ENCODE assay signal across 20 mouse cellular contexts in genomic region chr17:78964387-78964786, GRCm38 (mm10). TPM values are rescaled to one million over a fixed set of nuclear protein-coding genes. Genes with fewer than 3 reads are reported as not detected.
DNase-seq lines count a peak whose midpoint lies in the region; ATAC-seq and TF ChIP-seq lines count a peak whose summit lies in the region.
"Had no signal": no experiment of that assay in that cellular context is flagged by ENCODE, and none has a peak within 500 bp of the region (broad histone marks: within the 10 kb centered on the region; RNA-seq: fewer than 3 reads in every experiment).

No protein-coding gene starts in this region.

- DNase-seq in hindbrain, embryonic 11.5 days (ENCODE audit: low spot score) = no peak
- peak; percentile 54 for DNase-seq in forebrain, postnatal 0 days
- DNase-seq in layer of hippocampus, adult 2 months (ENCODE audit: low spot score in 2 of 2) = peak; percentile 22 to 24
- peak; percentile 17 to 40 for DNase-seq in right cerebral cortex, adult 2 months (ENCODE audit: low spot score in 2 of 2)
- DNase-seq in retina, embryonic 14.5 days (ENCODE audit: low spot score) = no peak
- DNase-seq: adrenal gland, postnatal 14 days; gastrocnemius, adult 2 months; kidney, adult 11 months; kidney, postnatal 4 days; lung, postnatal 4 days had no signal

- no peak overlapping the region for H3K9ac ChIP-seq in hindbrain, embryonic 16.5 days (ENCODE audit: low read depth, low read length)
- H3K9ac ChIP-seq in hindbrain, embryonic 11.5 days (ENCODE audit: low read depth, low read length) = no peak overlapping the region
- H3K9ac ChIP-seq in forebrain, postnatal 0 days = no peak overlapping the region
- H3K9ac ChIP-seq: heart, embryonic 13.5 days; limb, embryonic 12.5 days; midbrain, embryonic 15.5 days; neural tube, embryonic 12.5 days had no signal

- no peak overlapping the region for H3K27ac ChIP-seq in hindbrain, embryonic 16.5 days (ENCODE audit: low read depth, low read length)
- H3K27ac ChIP-seq in hindbrain, embryonic 11.5 days (ENCODE audit: low read depth, low read length) = no peak overlapping the region
- no peak overlapping the region for H3K27ac ChIP-seq in forebrain, postnatal 0 days (ENCODE audit: low read depth, low read length)
- H3K27ac ChIP-seq in layer of hippocampus, adult 2 months = no peak overlapping the region
- H3K27ac ChIP-seq: gastrocnemius, adult 2 months; heart, embryonic 13.5 days; limb, embryonic 12.5 days; midbrain, embryonic 15.5 days; neural tube, embryonic 12.5 days had no signal

- no peaks in the 10 kb centered on the region for H3K27me3 ChIP-seq in hindbrain, embryonic 16.5 days (replicated peaks; ENCODE audit: control insufficient read depth, insufficient read depth, low read length)
- H3K27me3 ChIP-seq in hindbrain, embryonic 11.5 days (ENCODE audit: control insufficient read depth, insufficient read depth, low read length) = no peaks in the 10 kb centered on the region
- no peaks in the 10 kb centered on the region for H3K27me3 ChIP-seq in forebrain, postnatal 0 days (ENCODE audit: insufficient read depth, low read length)
- H3K27me3 ChIP-seq: heart, embryonic 13.5 days; limb, embryonic 12.5 days; midbrain, embryonic 15.5 days; neural tube, embryonic 12.5 days had no signal

- peaks cover 5% of the 10 kb centered on the region; the same call in 1 of the 2 replicates for H3K36me3 ChIP-seq in hindbrain, embryonic 16.5 days (ENCODE audit: control insufficient read depth, insufficient read depth, low read length)
- no peaks in the 10 kb centered on the region for H3K36me3 ChIP-seq in hindbrain, embryonic 11.5 days (ENCODE audit: control insufficient read depth, insufficient read depth, low read length)
- peaks cover 26% of the 10 kb centered on the region for H3K36me3 ChIP-seq in forebrain, postnatal 0 days (ENCODE audit: insufficient read depth)

- H3K4me1 ChIP-seq in hindbrain, embryonic 16.5 days (ENCODE audit: control insufficient read depth, insufficient read depth, low read depth, low read length) = no peaks in the 10 kb centered on the region
- no peaks in the 10 kb centered on the region for H3K4me1 ChIP-seq in hindbrain, embryonic 11.5 days (replicated peaks; ENCODE audit: control insufficient read depth, insufficient read depth, low read length)
- no peaks in the 10 kb centered on the region for H3K4me1 ChIP-seq in forebrain, postnatal 0 days (ENCODE audit: insufficient read depth)
- H3K4me1 ChIP-seq: heart, embryonic 13.5 days; limb, embryonic 12.5 days; midbrain, embryonic 15.5 days; neural tube, embryonic 12.5 days had no signal

- no peak overlapping the region for H3K4me2 ChIP-seq in hindbrain, embryonic 16.5 days (ENCODE audit: low read length)
- no peak overlapping the region for H3K4me2 ChIP-seq in hindbrain, embryonic 11.5 days (replicated peaks; ENCODE audit: low read depth, low read length)
- H3K4me2 ChIP-seq in forebrain, postnatal 0 days (ENCODE audit: low read depth) = no peak overlapping the region
- H3K4me2 ChIP-seq: heart, embryonic 13.5 days; limb, embryonic 12.5 days; midbrain, embryonic 15.5 days; neural tube, embryonic 12.5 days had no signal

- TF ChIP-seq CTCF in forebrain, postnatal 0 days (IDR thresholded peaks at IDR 0.05; ENCODE audit: low read depth) = no peak
- no peak for TF ChIP-seq CTCF in layer of hippocampus, adult 2 months (conservative IDR thresholded peaks at IDR 0.05)

- peak; percentile 60; the same call in 1 of the 2 replicates for ATAC-seq in hindbrain, embryonic 16.5 days
- ATAC-seq in hindbrain, embryonic 11.5 days (ENCODE audit: low FRiP score) = no peak
- peak; percentile 66 for ATAC-seq in forebrain, postnatal 0 days
- ATAC-seq in monocyte, adult 5-6 weeks (replicated peaks; ENCODE audit: insufficient number of reproducible peaks, low FRiP score, low TSS enrichment, poor library complexity, severe bottlenecking) = no peak
- ATAC-seq: midbrain, embryonic 15.5 days had no signal

- H3K9me3 ChIP-seq in hindbrain, embryonic 16.5 days (ENCODE audit: control insufficient read depth, low read length) = no peaks in the 10 kb centered on the region
- H3K9me3 ChIP-seq in hindbrain, embryonic 11.5 days (ENCODE audit: control insufficient read depth, low read length) = no peaks in the 10 kb centered on the region
- no peaks in the 10 kb centered on the region for H3K9me3 ChIP-seq in forebrain, postnatal 0 days (ENCODE audit: low read length)
- H3K9me3 ChIP-seq: heart, embryonic 13.5 days; limb, embryonic 12.5 days; midbrain, embryonic 15.5 days; neural tube, embryonic 12.5 days had no signal

- H3K4me3 ChIP-seq in hindbrain, embryonic 16.5 days (ENCODE audit: low read length) = no peak overlapping the region
- H3K4me3 ChIP-seq in hindbrain, embryonic 11.5 days (ENCODE audit: low read depth, low read length) = no peak overlapping the region
- no peak overlapping the region for H3K4me3 ChIP-seq in forebrain, postnatal 0 days (ENCODE audit: low read depth, low read length)
- H3K4me3 ChIP-seq in layer of hippocampus, adult 2 months = no peak overlapping the region
- H3K4me3 ChIP-seq: gastrocnemius, adult 2 months; heart, embryonic 13.5 days; limb, embryonic 12.5 days; midbrain, embryonic 15.5 days; neural tube, embryonic 12.5 days had no signal

- WGBS in hindbrain, embryonic 16.5 days = 72% methylated on average over 1 of the region's 1 CpGs
- WGBS in hindbrain, embryonic 11.5 days = 95% methylated on average over 1 of the region's 1 CpGs
- WGBS in forebrain, postnatal 0 days = 62% methylated on average over 1 of the region's 1 CpGs

RNA-seq across cellular contexts. Expression of gene Ndufaf7, which starts 27.5 kb away (rescaled TPM):
- 63.9 and 65.9 TPM in 2 replicates for polyA plus RNA-seq in hindbrain, embryonic 16.5 days (2015; fragmentation: Nextera tagmentation; extraction: Ambion mirVana)
- polyA plus RNA-seq in hindbrain, embryonic 11.5 days (2014; fragmentation: Nextera tagmentation; extraction: Ambion mirVana) = 52.7 and 54.3 TPM in 2 replicates
- 32.5 and 32.7 TPM in 2 replicates for total RNA-seq in forebrain, postnatal 0 days (2014; rRNA removed)
- polyA plus RNA-seq in forebrain, postnatal 0 days (2015; fragmentation: Nextera tagmentation; extraction: Ambion mirVana) = 49.9 and 66.4 TPM in 2 replicates
- total RNA-seq in layer of hippocampus, adult 2 months (2021) = 10 to 100 TPM; 53.9 to 55.4 TPM
- total RNA-seq in monocyte, adult 5-6 weeks (2017) = 40.7 to 61.7 TPM (median 53.5 TPM) in 3 replicates

RNA-seq across cellular contexts. Expression of gene Cebpz, which starts 27.5 kb away (rescaled TPM):
- polyA plus RNA-seq in hindbrain, embryonic 16.5 days (2015; fragmentation: Nextera tagmentation; extraction: Ambion mirVana) = 29.7 and 32.0 TPM in 2 replicates
- polyA plus RNA-seq in hindbrain, embryonic 11.5 days (2014; fragmentation: Nextera tagmentation; extraction: Ambion mirVana) = 55.6 and 61.5 TPM in 2 replicates
- total RNA-seq in forebrain, postnatal 0 days (2014; rRNA removed) = 31.9 and 32.2 TPM in 2 replicates
- 49.8 and 50.0 TPM in 2 replicates for polyA plus RNA-seq in forebrain, postnatal 0 days (2015; fragmentation: Nextera tagmentation; extraction: Ambion mirVana)
- total RNA-seq in layer of hippocampus, adult 2 months (2021) = 10 to 100 TPM; 36.2 to 36.9 TPM
- total RNA-seq in monocyte, adult 5-6 weeks (2017) = 139 to 178 TPM (median 141 TPM) in 3 replicates

RNA-seq across cellular contexts. Expression of gene Cebpzos, which starts 48.1 kb away (rescaled TPM):
- 105 and 127 TPM in 2 replicates for polyA plus RNA-seq in hindbrain, embryonic 16.5 days (2015; fragmentation: Nextera tagmentation; extraction: Ambion mirVana)
- 110 and 118 TPM in 2 replicates for polyA plus RNA-seq in hindbrain, embryonic 11.5 days (2014; fragmentation: Nextera tagmentation; extraction: Ambion mirVana)
- total RNA-seq in forebrain, postnatal 0 days (2014; rRNA removed) = 40.1 and 44.6 TPM in 2 replicates
- polyA plus RNA-seq in forebrain, postnatal 0 days (2015; fragmentation: Nextera tagmentation; extraction: Ambion mirVana) = 127 and 147 TPM in 2 replicates
- total RNA-seq in layer of hippocampus, adult 2 months (2021) = 10 to 100 TPM; 27.2 to 33.5 TPM
- 44.9 to 54.5 TPM (median 46.9 TPM) in 3 replicates for total RNA-seq in monocyte, adult 5-6 weeks (2017)

RNA-seq across cellular contexts. Expression of gene Prkd3, which starts 56.2 kb away (rescaled TPM):
- 11.0 and 15.0 TPM in 2 replicates for polyA plus RNA-seq in hindbrain, embryonic 16.5 days (2015; fragmentation: Nextera tagmentation; extraction: Ambion mirVana)
- 40.9 and 44.0 TPM in 2 replicates for polyA plus RNA-seq in hindbrain, embryonic 11.5 days (2014; fragmentation: Nextera tagmentation; extraction: Ambion mirVana)
- total RNA-seq in forebrain, postnatal 0 days (2014; rRNA removed) = 28.2 and 29.7 TPM in 2 replicates
- polyA plus RNA-seq in forebrain, postnatal 0 days (2015; fragmentation: Nextera tagmentation; extraction: Ambion mirVana) = 8.6 and 9.6 TPM in 2 replicates
- 10 to 100 TPM; 12.5 to 14.3 TPM for total RNA-seq in layer of hippocampus, adult 2 months (2021)
- 85.4 to 117 TPM (median 96.5 TPM) in 3 replicates for total RNA-seq in monocyte, adult 5-6 weeks (2017)

RNA-seq across cellular contexts. Expression of gene Sult6b1, which starts 57.6 kb away (rescaled TPM):
- 0.36 TPM in 1 of 2 replicates, not detected in the other for polyA plus RNA-seq in hindbrain, embryonic 16.5 days (2015; fragmentation: Nextera tagmentation; extraction: Ambion mirVana)
- polyA plus RNA-seq in hindbrain, embryonic 11.5 days (2014; fragmentation: Nextera tagmentation; extraction: Ambion mirVana) = 0.07 and 0.15 TPM in 2 replicates
- total RNA-seq in forebrain, postnatal 0 days (2014; rRNA removed) = not detected in 2 replicates
- not detected in 2 replicates for polyA plus RNA-seq in forebrain, postnatal 0 days (2015; fragmentation: Nextera tagmentation; extraction: Ambion mirVana)
- not detected for total RNA-seq in layer of hippocampus, adult 2 months (2021)
- not detected in 3 replicates for total RNA-seq in monocyte, adult 5-6 weeks (2017)
- total RNA-seq: adrenal gland, postnatal 14 days; common myeloid progenitor, adult 5-6 weeks; gastrocnemius, adult 2 months; hematopoietic stem cell, adult 5-6 weeks; MEL had no signal
- polyA plus RNA-seq: liver, embryonic 16.5 days; neural tube, embryonic 12.5 days had no signal

Comparison
In these comparisons a context has a peak if more than half of its experiments do, and no peak if none do; other contexts are left out.
1. ATAC-seq: peak in hindbrain, embryonic 16.5 days (single experiment) and forebrain, postnatal 0 days (single experiment); none in hindbrain, embryonic 11.5 days (single experiment) and monocyte, adult 5-6 weeks (single experiment).
2. DNase-seq: peak in forebrain, postnatal 0 days (single experiment), layer of hippocampus, adult 2 months (2 of 2) and right cerebral cortex, adult 2 months (2 of 2); none in hindbrain, embryonic 11.5 days (single experiment) and retina, embryonic 14.5 days (single experiment).